Mouse (Mus musculus): ENCODE measurements around the gene Agpat3. TPM values are rescaled to one million over a fixed set of nuclear protein-coding genes. Genes with fewer than 3 reads are reported as not detected.
"Not testable (repeated sequence)": the region's sequence is repeated elsewhere in the genome, so short reads cannot be mapped to it uniquely, and the experiment has no call there.

Agpat3 gene
- polyA plus RNA-seq, 1 experiment, result 625 TPM

DNA sequence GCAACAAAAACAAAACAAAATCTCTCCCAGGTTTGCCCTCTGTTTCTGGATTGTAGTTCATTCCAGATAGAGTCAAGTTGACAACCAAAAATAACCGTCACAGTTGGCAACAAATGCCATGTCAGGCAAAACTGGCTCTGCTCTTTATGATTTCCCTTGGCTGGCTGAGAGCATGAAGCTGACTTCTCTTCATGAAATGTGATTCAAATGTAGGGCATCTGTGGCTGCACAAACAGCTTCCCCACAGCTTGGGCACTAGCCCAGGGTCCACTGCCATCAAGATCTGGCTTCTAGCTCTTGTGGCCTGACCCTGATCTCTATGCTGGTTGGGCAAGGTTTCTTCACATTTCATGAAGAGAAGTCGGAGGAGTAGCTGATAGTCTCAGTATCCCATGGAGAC is 9.7 kb upstream of the Agpat3 start:
- peak; percentile 54 for DNase-seq (ENCODE audit: low read depth)

DNA sequence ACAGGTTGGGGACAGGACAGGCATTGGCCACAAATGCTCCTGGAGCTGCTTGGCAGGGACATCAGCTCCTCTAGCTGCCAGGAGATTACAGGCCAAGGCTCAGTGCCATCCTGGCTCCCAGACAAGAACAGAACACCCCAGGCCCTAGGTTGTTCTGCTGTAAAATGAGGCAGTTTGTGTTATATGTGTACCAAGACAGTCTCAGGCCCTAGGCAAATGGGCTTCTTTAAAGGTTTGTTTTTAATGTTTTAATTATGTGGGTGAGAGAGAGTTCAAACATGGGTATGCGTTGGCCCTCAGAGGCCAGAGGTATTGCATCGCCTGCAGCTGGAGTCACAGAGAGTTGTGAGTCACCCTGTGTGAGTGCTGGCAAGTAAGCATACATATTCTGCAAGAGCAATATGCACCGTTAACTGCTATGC is 8.0 kb upstream of the Agpat3 start:
- peak; percentile 98 for DNase-seq (ENCODE audit: low read depth)

DNA sequence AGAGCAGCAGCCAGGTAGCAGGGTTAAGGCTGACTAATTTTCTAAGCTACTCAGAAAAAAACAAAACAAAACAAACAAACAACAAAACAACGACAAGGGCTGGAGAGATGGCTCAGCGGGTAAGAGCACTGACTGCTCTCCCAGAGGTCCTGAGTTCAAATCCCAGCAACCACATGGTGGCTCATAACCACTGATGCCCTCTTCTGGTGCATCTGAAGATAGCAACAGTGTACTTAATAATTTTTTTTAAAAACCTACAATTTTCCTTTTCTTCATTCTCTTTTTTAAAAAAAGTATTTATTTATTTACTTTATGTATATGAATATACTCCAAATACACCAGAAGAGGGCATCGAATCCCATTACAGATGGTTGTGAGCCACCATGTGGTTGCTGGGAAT is 6.7 kb upstream of the Agpat3 start:
- DNase-seq (ENCODE audit: low read depth), result not testable (repeated sequence)

DNA sequence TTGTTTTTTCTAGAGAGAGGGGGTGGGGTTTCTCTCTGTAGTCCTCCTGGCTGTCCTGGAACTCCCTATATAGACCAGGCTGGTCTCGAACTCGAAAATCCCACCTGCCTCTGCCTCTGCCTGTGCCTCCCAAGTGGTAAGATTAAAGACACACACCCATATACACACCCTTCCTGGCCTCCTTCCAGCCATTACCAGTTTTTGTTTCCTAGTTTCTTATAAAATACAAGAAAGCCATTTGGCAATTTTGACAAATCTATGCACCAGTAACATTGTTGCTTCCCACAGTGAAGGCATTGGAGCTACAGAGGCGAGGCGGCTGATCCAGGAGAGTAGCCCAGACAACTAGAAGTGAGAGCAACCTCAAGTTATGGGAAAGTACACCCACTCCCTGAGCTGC is 6.0 kb upstream of the Agpat3 start:
- no peak for DNase-seq (ENCODE audit: low read depth)

DNA sequence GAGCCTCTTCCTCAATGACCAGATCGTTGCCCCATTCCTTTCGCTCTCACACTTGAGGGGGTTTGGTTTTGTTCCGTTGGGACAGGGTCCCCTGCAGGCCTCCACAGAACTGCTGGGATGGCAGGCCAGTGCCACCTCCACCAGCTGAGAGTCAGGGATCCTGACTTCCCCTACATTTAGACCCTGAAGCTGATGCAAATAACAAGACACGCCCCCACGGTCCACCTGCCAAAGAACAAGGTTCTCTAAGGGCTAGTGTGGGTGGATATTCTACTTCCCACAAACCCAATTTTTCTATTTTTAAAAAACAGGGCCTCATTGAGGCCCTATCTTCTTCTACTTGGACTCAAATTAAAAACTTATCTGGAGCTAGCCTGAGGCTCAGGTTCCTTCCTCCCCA is 5.5 kb upstream of the Agpat3 start:
- no peak for DNase-seq (ENCODE audit: low read depth)

DNA sequence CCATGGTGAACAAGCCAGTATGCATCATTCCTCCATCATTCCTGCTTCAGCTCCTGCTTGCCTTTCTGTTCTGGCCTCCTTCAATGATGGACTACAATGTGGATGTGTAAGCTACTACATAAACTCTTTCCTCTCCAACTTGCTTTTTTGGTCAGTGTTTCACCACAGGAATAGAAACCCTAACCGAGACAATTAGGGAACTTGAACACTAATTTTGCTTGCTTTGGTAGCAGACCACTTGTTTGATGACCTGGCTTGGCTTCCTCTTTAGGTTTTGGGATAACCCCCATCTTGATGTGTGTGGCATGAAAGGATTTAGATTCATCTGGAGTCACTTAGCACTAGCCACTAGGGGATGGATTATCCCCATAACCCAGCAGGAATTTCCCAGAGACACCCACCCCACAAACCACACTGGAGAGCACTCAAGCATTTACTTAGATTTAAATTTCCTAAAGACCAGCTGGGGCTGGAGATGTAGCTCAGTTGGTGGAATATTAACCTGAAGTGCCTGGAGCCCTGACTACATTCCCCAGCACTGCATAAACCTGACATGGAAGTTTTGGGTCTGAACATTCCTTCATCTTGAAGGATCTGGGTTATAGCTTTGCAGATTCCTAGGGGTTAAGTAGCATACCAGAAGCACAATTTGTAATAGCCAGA is 3.8 kb upstream of the Agpat3 start:
- no peak for DNase-seq (ENCODE audit: low read depth)

DNA sequence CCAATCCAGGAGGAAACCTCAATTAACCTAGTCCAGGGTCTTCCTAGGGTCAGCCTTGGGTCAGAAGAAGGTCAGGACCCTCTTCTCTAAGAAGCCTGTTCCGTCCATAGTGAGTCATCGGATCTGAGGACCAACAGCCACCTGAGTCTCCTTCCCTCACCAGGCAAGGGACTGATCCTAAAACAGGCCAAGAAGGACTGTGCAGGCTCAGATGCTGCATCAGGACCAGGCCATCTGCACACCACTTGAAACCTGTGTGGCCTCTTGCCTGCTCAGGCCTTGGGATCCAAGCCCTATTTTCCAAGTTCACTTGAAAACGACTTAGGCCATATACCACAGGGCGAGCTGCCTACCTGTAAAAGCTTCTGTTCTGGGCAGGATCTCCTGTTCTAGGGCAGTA is 907 bp upstream of the Agpat3 start:
- DNase-seq (ENCODE audit: low read depth), result no peak

DNA sequence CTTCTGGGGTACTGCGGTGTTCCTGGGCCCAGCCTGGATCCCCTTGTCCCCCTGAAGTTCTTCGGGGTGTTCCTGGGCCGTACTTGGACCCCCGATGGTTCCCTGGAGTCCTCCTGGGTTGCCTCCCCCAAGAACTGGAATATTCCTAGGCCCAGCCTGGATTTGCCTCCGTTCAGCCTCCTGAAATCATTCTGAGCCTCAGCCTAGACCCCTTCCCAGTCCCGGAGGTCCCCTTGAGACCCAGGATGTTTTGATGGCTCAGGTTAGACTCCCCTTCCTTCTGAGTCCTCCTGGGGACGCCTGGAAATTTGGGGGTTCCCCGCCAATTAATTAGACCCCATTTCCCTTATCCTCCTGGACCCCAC is 359 bp upstream of the Agpat3 start:
- no peak for DNase-seq (ENCODE audit: low read depth)

DNA sequence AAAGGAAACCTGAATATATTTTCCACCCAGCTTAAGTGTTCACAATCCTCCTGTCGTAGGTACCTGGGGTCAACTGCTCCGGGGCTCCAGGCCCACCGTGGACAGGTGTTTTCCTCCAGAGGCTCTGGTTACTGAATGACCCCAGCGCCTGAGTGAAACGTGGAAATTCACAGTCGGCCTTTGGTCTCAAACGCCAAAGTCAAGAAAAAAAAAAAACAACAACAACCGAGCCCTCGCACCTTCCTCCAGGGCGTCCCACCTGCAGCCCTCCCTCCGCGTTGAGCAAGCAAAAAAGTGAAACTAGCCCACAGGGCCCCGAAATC is 764 bp downstream of the Agpat3 start:
- no peak for DNase-seq (ENCODE audit: low read depth)

DNA sequence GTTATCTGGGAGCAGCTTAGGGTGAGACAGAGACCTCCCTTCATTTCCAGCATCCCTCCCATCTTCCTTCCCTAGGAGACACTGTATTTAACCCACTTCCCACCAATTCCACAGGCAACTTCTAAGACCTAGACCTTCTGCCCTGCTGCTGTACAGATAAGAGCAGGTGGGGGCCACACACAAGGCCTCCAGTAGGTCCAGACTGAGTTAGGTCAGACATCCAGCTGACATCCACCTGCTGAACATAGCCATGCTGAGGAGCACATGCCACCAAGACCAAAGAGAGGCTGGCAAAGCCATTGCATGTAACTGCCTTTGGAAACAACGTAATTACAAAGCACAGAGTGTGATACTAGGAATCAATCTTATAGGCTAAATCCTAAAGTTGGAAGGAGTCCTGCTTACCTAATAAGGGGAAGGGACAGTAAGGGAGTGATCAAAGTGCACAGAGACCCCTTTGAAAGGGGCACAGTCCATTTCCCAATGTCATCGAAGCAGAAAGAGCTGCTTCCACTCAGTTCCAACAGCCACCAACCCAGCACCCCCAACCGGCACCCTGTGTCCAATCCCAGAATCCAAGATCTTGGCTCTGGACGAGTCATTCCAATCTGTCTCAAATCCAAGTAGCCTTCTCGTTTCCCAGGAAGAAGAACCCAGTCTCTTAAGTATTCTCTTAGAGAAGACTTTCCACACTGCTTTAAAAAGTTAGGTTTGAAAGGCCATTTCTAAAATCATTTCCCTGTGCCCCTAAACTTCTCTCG is 1.3 kb downstream of the Agpat3 start:
- DNase-seq (ENCODE audit: low read depth), result no peak

DNA sequence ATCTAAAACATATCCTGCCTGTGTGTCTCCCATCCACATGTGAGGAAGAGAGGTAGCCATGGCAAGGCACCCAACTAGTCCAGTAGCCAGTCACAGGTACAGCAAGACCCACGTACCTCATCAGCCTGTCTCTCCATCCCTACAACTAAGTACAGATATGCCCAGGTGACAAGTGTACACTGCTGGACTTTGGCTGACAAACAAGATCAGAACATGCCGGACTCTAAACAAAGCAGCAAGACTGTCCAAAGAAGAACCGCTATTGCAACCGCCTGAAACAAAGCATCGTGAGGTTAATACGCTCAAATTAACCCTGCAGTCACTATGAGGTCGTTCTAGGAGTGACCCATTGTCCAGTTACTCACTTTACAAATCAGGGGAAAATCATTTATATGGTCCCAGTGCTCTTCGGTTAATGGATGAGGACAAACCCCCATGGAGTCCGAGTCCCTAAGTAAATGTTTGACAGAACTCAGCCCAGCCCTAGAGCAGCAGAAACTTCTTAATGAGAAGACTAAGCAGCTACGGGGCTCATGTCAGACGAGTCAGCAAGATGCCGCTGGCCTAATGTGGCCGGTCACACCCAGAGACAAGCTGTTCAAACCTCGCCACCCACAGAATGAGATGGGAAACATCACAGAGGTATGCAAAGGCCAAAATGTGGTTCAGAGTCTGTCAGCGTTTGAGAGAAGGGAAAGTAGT is 2.7 kb downstream of the Agpat3 start:
- DNase-seq (ENCODE audit: low read depth), result no peak

DNA sequence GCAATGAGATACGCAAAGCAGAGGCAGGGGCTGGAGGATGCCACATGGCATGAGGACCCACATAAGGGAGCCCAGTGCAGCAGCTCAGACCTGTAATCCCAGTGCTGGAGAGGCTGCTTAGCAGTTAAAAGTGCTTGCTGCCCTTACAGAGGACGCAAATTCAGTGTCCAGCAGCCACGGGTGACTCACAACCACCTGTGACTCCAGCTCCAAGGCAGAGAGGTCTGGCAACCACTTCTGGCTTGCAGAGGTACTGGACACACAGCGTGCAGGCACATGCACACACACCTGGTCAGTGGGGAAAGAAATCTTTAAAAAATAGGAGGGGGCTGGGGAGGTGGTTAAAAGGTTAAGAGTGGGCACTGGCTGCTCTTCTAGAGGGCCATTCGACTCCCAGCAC is 4.1 kb downstream of the Agpat3 start:
- no peak for DNase-seq (ENCODE audit: low read depth)

DNA sequence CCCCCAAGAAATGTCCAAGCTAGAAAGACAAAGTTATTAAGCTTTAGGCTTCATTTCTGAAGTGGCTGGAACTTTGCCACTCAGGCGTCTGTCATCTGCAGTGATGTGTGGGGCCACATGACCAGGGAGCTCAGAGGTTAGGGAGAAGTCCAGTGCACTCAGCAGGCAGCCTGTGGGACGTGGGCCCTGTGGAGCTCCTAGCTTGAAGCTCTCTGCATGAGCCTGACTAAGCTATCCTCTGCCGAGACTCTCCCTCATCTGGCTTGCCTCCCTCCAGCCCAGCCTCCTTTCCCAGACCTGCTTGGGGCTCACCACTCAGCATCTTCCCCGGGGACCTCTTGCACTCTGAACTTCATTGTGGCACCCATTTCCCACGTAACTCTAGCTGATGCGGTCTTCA is 4.8 kb downstream of the Agpat3 start:
- DNase-seq (ENCODE audit: low read depth), result no peak

DNA sequence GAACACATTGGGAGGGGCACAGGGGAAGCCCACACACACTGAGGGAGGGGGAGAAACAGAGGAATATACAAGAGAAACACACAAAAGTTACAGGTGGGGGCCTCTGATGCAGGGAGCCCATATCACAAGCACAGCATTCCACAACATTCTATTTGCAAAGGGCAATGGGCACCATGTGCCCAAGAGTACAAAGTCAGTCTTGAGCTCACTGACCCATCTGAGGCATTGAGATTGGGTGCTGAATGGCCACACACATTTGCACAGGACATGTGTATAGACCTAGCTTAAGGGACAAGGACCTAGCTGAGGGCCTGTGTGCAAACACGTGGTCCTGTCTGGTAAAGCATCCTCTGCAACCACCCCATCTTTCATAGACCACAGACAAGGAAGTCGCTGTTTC is 6.8 kb downstream of the Agpat3 start:
- no peak for DNase-seq (ENCODE audit: low read depth)

DNA sequence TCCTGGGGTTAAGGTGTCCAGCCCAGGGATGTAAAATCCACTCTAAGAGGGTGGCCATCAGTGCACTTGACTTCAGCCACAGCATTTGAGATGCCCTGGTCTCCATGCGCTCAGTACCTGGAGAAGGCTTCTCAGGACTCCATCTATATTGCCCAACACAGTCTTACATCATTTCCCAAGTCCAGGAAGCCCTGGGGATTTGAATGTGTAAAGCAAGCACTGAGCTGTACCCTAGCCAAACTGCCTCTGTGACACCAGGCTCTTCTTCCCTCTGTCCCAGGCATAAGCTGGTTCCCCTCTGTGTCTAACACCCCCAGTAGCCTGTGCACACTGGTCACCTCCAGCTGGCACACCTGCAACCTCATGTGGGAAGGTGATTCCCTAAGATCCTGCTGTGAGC is 10.2 kb downstream of the Agpat3 start:
- DNase-seq (ENCODE audit: low read depth), result no peak

DNA sequence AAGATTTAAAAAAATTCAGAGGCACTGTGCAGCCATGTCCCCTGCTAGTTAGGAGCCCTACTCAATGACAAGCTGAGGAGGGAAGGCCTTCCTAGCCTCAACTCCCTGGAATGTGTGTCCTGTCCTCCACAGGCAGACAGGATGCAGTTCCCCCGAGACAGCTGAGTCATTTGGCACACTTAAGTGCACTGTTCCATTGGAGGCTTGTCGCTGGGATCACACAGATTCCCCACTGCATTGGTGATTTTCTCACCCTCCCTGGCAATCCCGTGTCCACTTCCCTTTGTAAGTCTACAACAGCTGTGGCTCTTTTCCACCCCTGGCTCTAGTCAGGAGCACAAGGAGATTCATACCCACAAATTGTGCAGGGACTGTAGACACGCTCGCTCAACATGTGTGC is 14.1 kb downstream of the Agpat3 start:
- no peak for DNase-seq (ENCODE audit: low read depth)

DNA sequence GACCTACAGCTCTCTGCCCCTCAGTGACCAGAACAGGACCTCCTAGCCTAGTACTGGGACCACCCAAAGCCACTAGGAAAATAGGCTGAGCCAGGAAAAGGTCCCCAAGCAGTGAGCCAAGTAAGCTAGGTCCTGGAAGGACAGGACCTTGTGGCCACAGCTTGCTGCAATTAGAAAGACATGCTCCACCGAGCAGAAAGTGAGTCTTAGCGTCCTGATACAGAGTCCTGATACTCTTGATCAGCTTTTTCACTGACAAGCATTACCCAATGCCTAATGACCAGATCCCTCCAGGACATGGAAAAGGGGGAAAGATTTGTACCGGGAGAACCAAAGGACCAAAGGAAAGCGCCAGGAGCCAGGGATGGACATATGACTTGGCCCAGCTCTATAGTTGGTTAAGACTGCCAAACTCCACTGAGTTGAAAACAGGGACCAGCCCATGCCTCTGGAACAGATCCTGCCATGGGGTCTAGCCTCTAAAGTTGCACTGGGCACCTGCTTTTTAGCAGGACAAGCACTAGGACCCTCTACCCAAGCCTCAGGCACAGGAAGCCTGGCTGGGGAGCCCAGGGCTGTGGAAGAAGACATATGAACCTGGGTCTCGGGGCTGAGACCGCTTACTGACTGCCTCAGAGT is 17.2 kb downstream of the Agpat3 start:
- DNase-seq (ENCODE audit: low read depth), result no peak

DNA sequence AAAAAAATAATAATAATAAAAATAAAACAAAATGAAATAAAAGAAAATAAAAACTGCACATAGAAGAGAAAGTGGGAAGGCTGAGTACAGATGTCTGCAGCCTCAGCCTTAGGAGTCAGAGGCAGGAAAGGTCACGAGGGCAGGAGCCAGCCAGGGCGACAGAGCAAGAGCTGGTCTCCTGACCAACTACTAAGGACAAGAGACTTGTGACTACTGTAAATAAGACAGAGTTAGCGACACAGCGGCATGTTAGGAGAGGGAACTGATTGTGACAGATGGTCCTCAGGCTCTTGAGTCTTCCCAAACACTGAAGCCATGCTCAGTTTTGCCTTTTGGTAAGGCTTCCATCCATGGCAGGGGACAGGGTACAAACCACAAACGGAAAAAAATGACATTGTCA is 20.7 kb downstream of the Agpat3 start:
- DNase-seq (ENCODE audit: low read depth), result no peak

DNA sequence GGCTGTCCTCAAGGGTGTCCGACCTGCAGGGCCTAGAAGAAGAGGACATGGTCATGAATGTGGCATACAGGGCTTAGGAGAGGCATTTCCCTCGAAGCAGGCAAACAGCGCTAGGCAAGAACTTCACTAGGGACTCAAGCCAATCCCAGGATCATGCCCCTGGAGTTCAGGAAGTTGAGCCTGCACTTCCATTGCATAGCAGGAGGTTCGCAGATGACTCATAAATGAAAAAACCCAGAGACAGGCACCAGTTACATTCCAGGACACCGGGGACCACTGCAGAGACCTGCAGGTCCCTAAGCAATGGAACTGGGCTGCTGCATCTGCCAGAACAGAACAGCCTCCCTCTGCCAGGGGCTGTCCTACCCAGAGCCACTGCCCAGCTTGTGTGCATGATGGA is 23.0 kb downstream of the Agpat3 start:
- DNase-seq (ENCODE audit: low read depth), result no peak

DNA sequence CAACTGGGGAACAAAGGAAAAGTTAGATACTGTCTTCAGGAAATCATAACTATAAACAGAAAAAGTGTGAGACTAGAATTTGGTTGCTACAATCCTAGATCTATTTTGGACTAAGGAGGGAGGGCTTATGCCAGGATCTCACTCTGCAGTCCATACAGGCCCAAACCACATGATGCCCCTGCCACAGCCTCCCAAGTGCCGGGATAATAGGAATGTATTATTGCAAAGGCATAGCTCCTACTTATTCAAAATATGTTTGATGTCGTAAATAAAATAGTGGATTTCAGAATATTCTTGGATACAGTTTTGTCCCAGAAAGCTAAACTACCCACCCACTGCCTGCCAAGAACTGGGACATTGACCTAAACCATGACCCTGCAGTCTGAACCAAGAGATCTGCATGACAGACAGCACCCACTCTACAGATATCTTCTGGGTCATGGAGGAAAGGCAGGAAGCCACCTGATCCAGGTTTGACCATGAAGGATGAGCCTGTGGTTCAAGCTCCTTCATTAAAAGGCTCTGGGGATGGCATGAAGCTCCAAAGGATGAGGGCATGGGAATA is 24.2 kb downstream of the Agpat3 start:
- DNase-seq (ENCODE audit: low read depth), result no peak

DNA sequence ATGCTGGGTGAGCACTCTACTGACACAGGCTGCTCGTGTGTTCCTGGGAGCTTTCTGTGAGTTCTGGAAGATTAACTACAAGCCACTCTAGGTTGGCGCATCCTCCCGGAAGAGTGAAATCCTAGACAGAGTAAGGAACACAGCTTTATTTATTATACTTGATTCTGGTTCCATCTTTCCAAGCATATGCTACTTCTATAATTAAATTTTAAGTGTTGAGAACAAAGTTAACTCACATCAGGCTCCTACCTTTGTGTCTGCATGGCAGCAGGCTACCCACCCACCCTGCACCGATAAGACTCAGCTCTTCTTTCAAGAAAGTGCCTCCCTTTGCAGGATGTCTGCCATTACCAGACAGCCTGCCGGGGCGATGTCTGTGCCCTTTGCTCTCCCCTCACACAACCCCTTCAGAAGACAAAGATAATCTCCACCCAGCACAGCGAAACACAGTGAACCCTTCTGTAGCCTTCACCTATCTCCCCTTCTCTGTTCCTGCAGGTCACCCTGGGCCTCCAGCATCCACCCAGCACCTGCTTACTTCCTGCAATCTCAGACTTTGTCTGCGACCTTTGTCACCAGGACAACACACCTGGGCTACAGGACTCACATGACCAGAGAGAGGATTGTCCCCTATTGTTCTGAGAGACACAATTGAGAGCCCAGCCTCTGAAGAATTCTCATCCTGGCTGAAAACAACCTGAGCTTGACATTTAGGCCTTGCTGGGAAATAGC is 26.2 kb downstream of the Agpat3 start:
- DNase-seq (ENCODE audit: low read depth), result no peak
